Mouse (Mus musculus) limb, embryonic 12.5 days (tissue): ENCODE results near the gene Mettl27. TPM values are rescaled to one million over a fixed set of nuclear protein-coding genes. Genes with fewer than 3 reads are reported as not detected.
"Not testable (repeated sequence)": the region's sequence is repeated elsewhere in the genome, so short reads cannot be mapped to it uniquely, and the experiment has no call there.

Source experiments
- ATAC-seq: fragments of 200-750 bp; cut with Nextera tagmentation; 2 replicates; pipeline ENCODE4 v1.8.0; 2017; ENCODE audit warnings: low read depth, moderate TSS enrichment; ENCODE audit not compliant: insufficient number of reproducible peaks, insufficient read depth, low FRiP score, low TSS enrichment
- H3K27ac ChIP-seq: fragments of 300-500 bp; sonication (generic); 2 replicates; pipeline ENCODE4 v1.5.1; 2016; ENCODE audit warnings: mild to moderate bottlenecking, moderate library complexity
- H3K27me3 ChIP-seq: fragments of 300-500 bp; sonication (generic); 2 replicates; pipeline ENCODE4 v1.6.1; 2016; ENCODE audit warnings: mild to moderate bottlenecking, moderate library complexity
- H3K36me3 ChIP-seq: fragments of 300-500 bp; sonication (generic); 2 replicates; pipeline ENCODE4 v1.6.1; 2016; ENCODE audit warnings: mild to moderate bottlenecking, moderate library complexity
- H3K4me1 ChIP-seq: fragments of 300-500 bp; sonication (generic); replicated peaks from 2 replicates; pipeline ENCODE4 v1.6.1; 2016
- H3K4me2 ChIP-seq: fragments of 300-500 bp; sonication (generic); 2 replicates; pipeline ENCODE4 v1.6.1; 2016; ENCODE audit warnings: mild to moderate bottlenecking, moderate library complexity
- H3K4me3 ChIP-seq: fragments of 300-500 bp; sonication (generic); replicated peaks from 2 replicates; pipeline ENCODE4 v1.5.1; 2016; ENCODE audit warnings: mild to moderate bottlenecking
- H3K9ac ChIP-seq: fragments of 300-500 bp; sonication (generic); replicated peaks from 2 replicates; pipeline ENCODE4 v1.6.1; 2016; ENCODE audit warnings: mild to moderate bottlenecking, moderate library complexity
- H3K9me3 ChIP-seq: fragments of 300-500 bp; sonication (generic); 2 replicates; pipeline ENCODE4 v1.6.1; 2016; ENCODE audit warnings: mild to moderate bottlenecking, moderate library complexity
- WGBS: fragments of 180-500 bp; shearing (Covaris S2); methylation state at CpG from one replicate; pipeline ENCODE4 v1.1.7; 2016; 5-methylcytosine and 5-hydroxymethylcytosine counted together
- polyA plus RNA-seq: library from polyadenylated mRNA; unstranded; fragments of >200 nt; fragmentation: Nextera tagmentation; extraction: Ambion mirVana; gene quantifications from 2 replicates; pipeline ENCODE4 v1.2.1, GENCODE M21; 2016

Mettl27 gene
- polyA plus RNA-seq, 1 experiment from 2014 or later = 17.8 TPM

GRCm38 (mm10) chr5:134951053-134951884 is 19.1 kb downstream of the Mettl27 start:
- Histone ChIP-seq H3K4me2 (peak overlapping the region; percentile 38), H3K4me3 (no peak overlapping the region), H3K9ac (no peak overlapping the region), H3K27ac (no peak overlapping the region), H3K4me1 (peaks cover 27% of the 10 kb centered on the region), H3K27me3 (peaks cover 37% of the 10 kb centered on the region), H3K36me3 (no peaks in the 10 kb centered on the region), H3K9me3 (no peaks in the 10 kb centered on the region)
- no peak for ATAC-seq
- 19% methylated on average over 19 of the region's 19 CpGs for WGBS

- no peaks in the 10 kb centered on the region for H3K9me3 ChIP-seq
- H3K36me3 ChIP-seq = no peaks in the 10 kb centered on the region
- H3K4me1 ChIP-seq = peaks cover 20% of the 10 kb centered on the region
- no peak overlapping the region for H3K9ac ChIP-seq
- no peak overlapping the region for H3K27ac ChIP-seq
- no peak overlapping the region for H3K4me3 ChIP-seq
- H3K4me2 ChIP-seq = no peak overlapping the region
- 85% methylated on average over 5 of the region's 5 CpGs for WGBS
- no peak for ATAC-seq
- H3K27me3 ChIP-seq = peaks cover 11% of the 10 kb centered on the region
Observed at GRCm38 (mm10) chr5:134955491-134955890, 23.3 kb downstream of the Mettl27 start.

- H3K9me3 ChIP-seq = no peaks in the 10 kb centered on the region
- no peaks in the 10 kb centered on the region for H3K36me3 ChIP-seq
- ATAC-seq = no peak
- H3K9ac ChIP-seq = no peak overlapping the region
- H3K4me1 ChIP-seq = peaks cover 5% of the 10 kb centered on the region; the same call in 1 of the 2 replicates
- 75% methylated on average over 7 of the region's 7 CpGs for WGBS
- H3K4me2 ChIP-seq = no peak overlapping the region
- H3K4me3 ChIP-seq = no peak overlapping the region
- H3K27me3 ChIP-seq = no peaks in the 10 kb centered on the region
- no peak overlapping the region for H3K27ac ChIP-seq
Observed at GRCm38 (mm10) chr5:134959114-134959513, 26.9 kb downstream of the Mettl27 start.

GRCm38 (mm10) chr5:134960430-134960829 is 28.3 kb downstream of the Mettl27 start:
- no peak overlapping the region for H3K27ac ChIP-seq
- WGBS = 80% methylated on average over 2 of the region's 2 CpGs
- no peak overlapping the region for H3K4me2 ChIP-seq
- no peaks in the 10 kb centered on the region for H3K36me3 ChIP-seq
- no peak overlapping the region for H3K4me3 ChIP-seq
- H3K27me3 ChIP-seq = no peaks in the 10 kb centered on the region
- no peak for ATAC-seq
- no peaks in the 10 kb centered on the region for H3K9me3 ChIP-seq
- H3K4me1 ChIP-seq = peaks cover 5% of the 10 kb centered on the region; the same call in 1 of the 2 replicates
- no peak overlapping the region for H3K9ac ChIP-seq

GRCm38 (mm10) chr5:134961519-134961918 is 29.4 kb downstream of the Mettl27 start:
- ATAC-seq = no peak
- H3K9ac ChIP-seq = no peak overlapping the region
- H3K9me3 ChIP-seq = no peaks in the 10 kb centered on the region
- H3K36me3 ChIP-seq = no peaks in the 10 kb centered on the region
- WGBS = 93% methylated on average over 2 of the region's 2 CpGs
- peaks cover 4% of the 10 kb centered on the region; the same call in 1 of the 2 replicates for H3K27me3 ChIP-seq
- H3K4me1 ChIP-seq = peaks cover 14% of the 10 kb centered on the region
- H3K27ac ChIP-seq = no peak overlapping the region
- no peak overlapping the region for H3K4me2 ChIP-seq
- no peak overlapping the region for H3K4me3 ChIP-seq

- no peak for ATAC-seq
Observed at GRCm38 (mm10) chr5:134963546-134963945, 31.4 kb downstream of the Mettl27 start.

GRCm38 (mm10) chr5:134964655-134965054 is 32.5 kb downstream of the Mettl27 start:
- not testable (repeated sequence) for H3K9ac ChIP-seq, H3K27ac ChIP-seq, H3K27me3 ChIP-seq, ATAC-seq, H3K9me3 ChIP-seq, H3K4me3 ChIP-seq, H3K4me2 ChIP-seq, H3K36me3 ChIP-seq
- peaks cover 18% of the 10 kb centered on the region for H3K4me1 ChIP-seq

More at GRCm38 (mm10) chr5:134963546-134963945, 31.4 kb downstream of the Mettl27 start:
- WGBS = 36% methylated on average over 5 of the region's 5 CpGs
- Histone ChIP-seq H3K4me1 (peaks cover 18% of the 10 kb centered on the region), H3K4me3 (no peak overlapping the region), H3K27me3 (peaks cover 4% of the 10 kb centered on the region; the same call in 1 of the 2 replicates), H3K9ac (no peak overlapping the region), H3K27ac (no peak overlapping the region), H3K36me3 (no peaks in the 10 kb centered on the region), H3K4me2 (no peak overlapping the region), H3K9me3 (no peaks in the 10 kb centered on the region)

- 5% methylated on average over 10 of the region's 10 CpGs for WGBS
- Histone ChIP-seq H3K4me3 (peak overlapping the region; percentile 29), H3K9ac (no peak overlapping the region)
Observed at GRCm38 (mm10) chr5:134965473-134965851, 33.3 kb downstream of the Mettl27 start.

GRCm38 (mm10) chr5:134965852-134966821 is 34.0 kb downstream of the Mettl27 start:
- Histone ChIP-seq H3K4me1 (peaks cover 18% of the 10 kb centered on the region), H3K4me3 (peak overlapping the region; percentile 29), H3K9me3 (no peaks in the 10 kb centered on the region), H3K9ac (peak overlapping the region; percentile 45; the same call in 1 of the 2 replicates), H3K4me2 (peak overlapping the region; percentile 61), H3K36me3 (no peaks in the 10 kb centered on the region), H3K27ac (0 out of 2 replicates have a peak overlapping the region, but pooled peaks have one; percentile 12), H3K27me3 (peaks cover 11% of the 10 kb centered on the region; the same call in 1 of the 2 replicates)
- 5% methylated on average over 33 of the region's 33 CpGs for WGBS
- ATAC-seq = peak; percentile 61; the same call in 1 of the 2 replicates

More at GRCm38 (mm10) chr5:134965473-134965851, 33.3 kb downstream of the Mettl27 start:
- H3K9me3 ChIP-seq = no peaks in the 10 kb centered on the region
- peak overlapping the region; percentile 61 for H3K4me2 ChIP-seq
- peaks cover 8% of the 10 kb centered on the region; the same call in 1 of the 2 replicates for H3K27me3 ChIP-seq
- peaks cover 18% of the 10 kb centered on the region for H3K4me1 ChIP-seq
- no peaks in the 10 kb centered on the region for H3K36me3 ChIP-seq
- ATAC-seq = no peak; the same call in 1 of the 2 replicates
- H3K27ac ChIP-seq = no peak overlapping the region

- Histone ChIP-seq H3K4me1 (peaks cover 18% of the 10 kb centered on the region), H3K9me3 (no peaks in the 10 kb centered on the region), H3K36me3 (no peaks in the 10 kb centered on the region), H3K4me3 (no peak overlapping the region), H3K27me3 (peaks cover 11% of the 10 kb centered on the region; the same call in 1 of the 2 replicates), H3K9ac (no peak overlapping the region), H3K4me2 (no peak overlapping the region), H3K27ac (no peak overlapping the region)
- no peak for ATAC-seq
- WGBS = 53% methylated on average over 20 of the region's 20 CpGs
Observed at GRCm38 (mm10) chr5:134967164-134967944, 35.2 kb downstream of the Mettl27 start.
